Mouse (Mus musculus) heart, postnatal 0 days (tissue): ENCODE measurements around the gene Htra2. TPM values are rescaled to one million over a fixed set of nuclear protein-coding genes. Genes with fewer than 3 reads are reported as not detected.

Source experiments
- ATAC-seq: fragments of 200-750 bp; cut with Nextera tagmentation; 2 replicates; pipeline ENCODE4 v1.8.0; 2017; ENCODE audit warnings: low read depth, moderate number of reproducible peaks, moderate library complexity; ENCODE audit not compliant: insufficient read depth
- DNase-seq: peaks from one replicate; pipeline ENCODE4 v3.0.0-alpha.2; 2016; ENCODE audit warnings: low spot score
- H3K27ac ChIP-seq: fragments of 300-500 bp; sonication (generic); 2 replicates; pipeline ENCODE4 v1.5.1; 2014; ENCODE audit warnings: low read depth, mild to moderate bottlenecking
- H3K27me3 ChIP-seq: fragments of 300-500 bp; sonication (generic); 2 replicates; pipeline ENCODE4 v1.6.1; 2014; ENCODE audit warnings: low read length, mixed read lengths; ENCODE audit not compliant: control insufficient read depth, insufficient read depth
- H3K36me3 ChIP-seq: fragments of 300-500 bp; sonication (generic); replicated peaks from 2 replicates; pipeline ENCODE4 v1.6.1; 2014; ENCODE audit warnings: low read length, mixed read lengths; ENCODE audit not compliant: control insufficient read depth, insufficient read depth
- H3K4me1 ChIP-seq: fragments of 300-500 bp; sonication (generic); 2 replicates; pipeline ENCODE4 v1.6.1; 2014; ENCODE audit warnings: antibody characterized with exemption; ENCODE audit not compliant: control insufficient read depth, insufficient read depth
- H3K4me2 ChIP-seq: fragments of 300-500 bp; sonication (generic); 2 replicates; pipeline ENCODE4 v1.6.1; 2014; ENCODE audit warnings: low read depth, mild to moderate bottlenecking, low read length, moderate library complexity
- H3K4me3 ChIP-seq: fragments of 300-500 bp; sonication (generic); 2 replicates; pipeline ENCODE4 v1.5.1; 2014; ENCODE audit warnings: low read depth, low read length
- H3K9ac ChIP-seq: fragments of 300-500 bp; sonication (generic); replicated peaks from 2 replicates; pipeline ENCODE4 v1.6.1; 2014; ENCODE audit warnings: low read depth, low read length, mixed read lengths
- H3K9me3 ChIP-seq: fragments of 300-500 bp; sonication (generic); replicated peaks from 2 replicates; pipeline ENCODE4 v1.6.1; 2016; ENCODE audit warnings: low read length; ENCODE audit not compliant: control insufficient read depth
- CTCF ChIP-seq: IDR thresholded peaks from 2 replicates; pipeline ENCODE4 v1.5.1; 2016; ENCODE audit warnings: antibody characterized with exemption, control low read depth, low read depth
- EP300 ChIP-seq: IDR thresholded peaks from 2 replicates; pipeline ENCODE4 v1.6.1; 2016; ENCODE audit warnings: antibody characterized with exemption, low read depth
- WGBS: fragments of 180-500 bp; shearing (Covaris S2); extraction: QIAGEN DNeasy Blood & Tissue Kit; methylation state at CpG from one replicate; pipeline ENCODE4 v1.1.7; 2014; 5-methylcytosine and 5-hydroxymethylcytosine counted together
- polyA plus RNA-seq: library from polyadenylated mRNA; unstranded; fragments of >200 nt; fragmentation: Nextera tagmentation; extraction: Ambion mirVana; gene quantifications from 2 replicates; pipeline ENCODE4 v1.2.1, GENCODE M21; 2015
- total RNA-seq: library from RNA; depleted of rRNA; stranded (reverse); fragments of >200 nt; gene quantifications from 2 replicates; pipeline ENCODE4 v1.2.3, GENCODE M21; 2014; ENCODE audit warnings: low replicate concordance

Htra2 gene
- total and polyA plus RNA-seq, 2 experiments from 2014 or later = 50.3 to 61.9 TPM

- WGBS = 57% methylated on average over 10 of the region's 10 CpGs
- Histone ChIP-seq H3K27ac (no peak overlapping the region), H3K4me2 (no peak overlapping the region), H3K9me3 (no peaks in the 10 kb centered on the region), H3K4me3 (no peak overlapping the region), H3K36me3 (no peaks in the 10 kb centered on the region), H3K27me3 (peaks cover 17% of the 10 kb centered on the region), H3K4me1 (peaks cover 19% of the 10 kb centered on the region), H3K9ac (no peak overlapping the region)
- DNase-seq (no peak), ATAC-seq (no peak)
- no peak for TF ChIP-seq CTCF
- TF ChIP-seq EP300 = no peak
Observed at GRCm38 (mm10) chr6:83029777-83030176, 25.3 kb downstream of the Htra2 start.

DNA sequence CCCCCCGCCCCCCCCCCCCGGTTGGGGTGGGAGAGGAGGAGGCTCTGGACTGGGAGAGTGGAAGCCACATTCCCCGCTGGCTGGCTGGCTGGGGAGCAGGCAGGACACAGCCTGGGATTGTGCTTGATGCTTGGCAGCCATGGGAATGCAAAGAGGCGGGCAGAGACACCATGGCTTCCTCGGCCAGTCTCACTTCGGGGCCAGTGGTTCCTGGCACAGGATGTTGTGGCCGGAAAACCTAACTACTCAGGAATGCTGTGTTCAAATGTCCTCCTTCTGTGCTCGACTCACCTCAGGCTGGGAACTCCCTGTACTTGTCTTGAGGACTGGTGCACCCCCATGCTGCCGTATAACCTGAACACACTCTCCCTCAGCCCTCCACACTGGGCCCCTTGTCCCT is 27.4 kb downstream of the Htra2 start:
- TF ChIP-seq CTCF (no peak), EP300 (no peak)
- no peak overlapping the region for H3K27ac ChIP-seq
- no peak overlapping the region for H3K4me2 ChIP-seq
- H3K9me3 ChIP-seq = no peaks in the 10 kb centered on the region
- peaks cover 17% of the 10 kb centered on the region for H3K27me3 ChIP-seq
- H3K4me1 ChIP-seq = peaks cover 9% of the 10 kb centered on the region
- ATAC-seq (no peak), DNase-seq (no peak)
- H3K4me3 ChIP-seq = no peak overlapping the region
- no peak overlapping the region for H3K9ac ChIP-seq
- 42% methylated on average over 7 of the region's 9 CpGs for WGBS
- H3K36me3 ChIP-seq = no peaks in the 10 kb centered on the region

DNA sequence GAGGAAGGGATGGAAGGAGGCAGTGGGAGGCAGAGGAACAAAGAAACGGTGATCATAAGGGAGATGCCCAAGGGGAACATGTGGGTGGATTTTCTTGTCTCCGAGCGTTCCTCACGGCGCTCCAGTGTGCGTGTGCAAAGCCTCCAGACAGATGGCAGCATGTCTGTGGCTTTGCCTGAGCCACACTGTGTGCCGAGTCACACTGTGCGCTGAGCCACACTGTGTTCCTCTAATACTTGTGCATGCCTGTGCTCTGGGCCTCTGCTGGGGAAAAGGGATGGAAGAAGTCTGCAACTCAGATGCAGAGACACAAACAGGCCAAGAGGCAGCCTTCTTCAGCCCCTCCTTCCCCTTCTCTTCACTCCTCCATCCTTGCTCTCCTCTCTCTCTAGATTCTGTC is 27.8 kb downstream of the Htra2 start:
- Histone ChIP-seq H3K4me3 (no peak overlapping the region), H3K27ac (no peak overlapping the region), H3K36me3 (no peaks in the 10 kb centered on the region), H3K27me3 (peaks cover 15% of the 10 kb centered on the region), H3K9me3 (no peaks in the 10 kb centered on the region), H3K4me1 (peaks cover 5% of the 10 kb centered on the region), H3K9ac (no peak overlapping the region), H3K4me2 (no peak overlapping the region)
- DNase-seq (no peak), ATAC-seq (no peak)
- WGBS = 73% methylated on average over 8 of the region's 8 CpGs
- no peak for TF ChIP-seq EP300
- no peak for TF ChIP-seq CTCF

DNA sequence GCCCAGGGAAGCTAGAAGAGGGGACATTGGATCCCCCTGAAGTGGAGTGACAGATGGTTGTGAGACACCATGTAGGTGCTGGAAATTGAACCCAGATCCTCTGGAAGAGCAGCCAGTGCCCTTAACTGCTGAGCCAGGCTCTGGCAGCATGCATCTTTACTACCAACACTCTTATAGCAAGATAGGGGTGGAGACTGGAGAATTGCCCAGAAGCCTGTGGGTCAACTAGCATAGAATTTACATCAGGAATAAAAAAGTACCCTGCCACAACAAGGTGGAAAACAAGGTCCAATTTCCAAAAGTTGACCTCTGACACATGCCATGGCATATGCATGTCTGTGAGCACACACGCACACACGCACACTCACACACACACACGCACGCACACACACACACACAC is 29.9 kb downstream of the Htra2 start:
- 96% methylated on average over 4 of the region's 4 CpGs for WGBS
- TF ChIP-seq EP300 (no peak), CTCF (no peak)

DNA sequence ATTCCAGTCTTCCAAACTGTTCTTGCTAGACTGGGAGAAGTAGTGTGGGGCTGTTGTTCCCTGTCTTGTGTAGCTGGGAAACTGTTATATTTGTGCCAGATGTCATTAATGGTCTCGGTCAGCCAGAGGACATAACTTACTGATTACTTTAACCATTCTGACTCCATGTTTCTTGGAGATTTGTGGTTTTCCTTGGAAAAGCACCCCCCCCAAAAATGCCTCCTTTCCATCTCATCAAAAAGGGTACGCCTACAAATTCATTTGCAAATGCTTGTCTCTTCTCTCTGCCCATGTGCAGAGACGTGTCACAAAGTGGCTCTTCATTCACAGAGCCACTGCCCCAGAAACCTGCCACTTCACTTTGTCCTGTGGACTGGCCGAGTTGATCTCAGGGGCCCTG is 30.7 kb downstream of the Htra2 start:
- ATAC-seq (no peak), DNase-seq (no peak)
- Histone ChIP-seq H3K9ac (no peak overlapping the region), H3K9me3 (no peaks in the 10 kb centered on the region), H3K27ac (no peak overlapping the region), H3K4me2 (no peak overlapping the region), H3K36me3 (no peaks in the 10 kb centered on the region), H3K4me1 (no peaks in the 10 kb centered on the region), H3K4me3 (no peak overlapping the region), H3K27me3 (0 out of 2 replicates have a peak, but pooled peaks cover 6% of the 10 kb centered on the region)
- 59% methylated on average over 4 of the region's 4 CpGs for WGBS
- TF ChIP-seq CTCF (no peak), EP300 (no peak)

More for the DNA sequence above, 29.9 kb downstream of the Htra2 start:
- Histone ChIP-seq H3K36me3 (no peaks in the 10 kb centered on the region), H3K9me3 (no peaks in the 10 kb centered on the region), H3K27me3 (0 out of 2 replicates have a peak, but pooled peaks cover 6% of the 10 kb centered on the region), H3K4me2 (no peak overlapping the region), H3K9ac (no peak overlapping the region), H3K4me3 (no peak overlapping the region), H3K27ac (no peak overlapping the region), H3K4me1 (peaks cover 2% of the 10 kb centered on the region; the same call in 1 of the 2 replicates)
- no peak for DNase-seq
- ATAC-seq = no peak

DNA sequence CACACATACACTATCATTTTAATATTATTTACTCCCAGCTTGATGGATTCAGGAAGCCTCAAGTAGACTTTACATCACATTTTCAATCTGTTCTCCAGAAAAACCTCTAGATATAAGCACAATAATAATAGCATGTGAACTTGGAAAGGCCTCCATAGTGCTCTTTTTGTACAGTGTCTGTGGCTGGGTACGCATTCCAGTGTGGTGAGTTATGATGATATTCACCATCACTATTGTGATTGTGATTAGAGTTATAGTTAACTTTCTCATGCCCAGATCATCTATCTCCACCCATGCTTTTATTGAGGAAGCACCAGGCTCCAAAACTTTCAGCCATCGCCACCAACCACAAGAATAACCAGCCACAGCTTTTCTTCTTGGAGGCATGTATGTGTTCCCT is 31.3 kb downstream of the Htra2 start:
- 0 out of 2 replicates have a peak, but pooled peaks cover 3% of the 10 kb centered on the region for H3K27me3 ChIP-seq
- ATAC-seq (no peak), DNase-seq (no peak)
- H3K27ac ChIP-seq = no peak overlapping the region
- H3K4me3 ChIP-seq = no peak overlapping the region
- no peaks in the 10 kb centered on the region for H3K36me3 ChIP-seq
- H3K9me3 ChIP-seq = no peaks in the 10 kb centered on the region
- no peak overlapping the region for H3K9ac ChIP-seq
- no peak overlapping the region for H3K4me2 ChIP-seq
- no peaks in the 10 kb centered on the region for H3K4me1 ChIP-seq
- 85% methylated on average over 2 of the region's 2 CpGs for WGBS
- TF ChIP-seq CTCF (no peak), EP300 (no peak)
